Mouse (Mus musculus): ENCODE measurements around the gene 9530077C05Rik. TPM values are rescaled to one million over a fixed set of nuclear protein-coding genes. Genes with fewer than 3 reads are reported as not detected.

Gene 9530077C05Rik
- polyA plus RNA-seq, 1 experiment from 2014 or later = 9.2 TPM

DNA sequence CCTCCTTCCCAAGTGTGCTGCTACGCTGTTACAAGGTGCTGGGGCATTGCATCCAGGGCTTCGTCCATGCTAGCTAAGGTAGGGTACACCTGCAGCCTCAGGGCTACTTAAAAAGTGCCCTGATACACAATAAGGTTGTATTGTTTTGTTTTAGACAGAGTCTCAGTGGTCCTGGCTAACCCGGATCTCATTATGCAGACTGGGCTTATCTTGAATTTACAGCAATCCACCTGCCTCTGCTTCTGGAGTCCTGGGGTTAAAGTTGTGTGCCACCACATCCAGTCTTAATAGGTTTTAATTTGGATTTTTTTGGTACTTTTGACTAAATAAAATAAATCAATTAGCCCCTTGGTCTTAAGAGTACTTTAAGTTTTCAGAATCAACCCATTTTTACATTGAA, 8.6 kb downstream of the 9530077C05Rik start:
- no peak overlapping the region for H3K4me2 ChIP-seq
- 90% methylated on average over 3 of the region's 3 CpGs for WGBS
- H3K9ac ChIP-seq (replicated peaks) = no peak overlapping the region
- H3K4me3 ChIP-seq (replicated peaks) = no peak overlapping the region
- H3K27me3 ChIP-seq = no peaks in the 10 kb centered on the region
- H3K9me3 ChIP-seq = no peaks in the 10 kb centered on the region
- no peaks in the 10 kb centered on the region for H3K4me1 ChIP-seq (replicated peaks)
- H3K27ac ChIP-seq = no peak overlapping the region
- H3K36me3 ChIP-seq = no peaks in the 10 kb centered on the region
- no peak for ATAC-seq (ENCODE audit: insufficient number of reproducible peaks, insufficient read depth, low FRiP score, low TSS enrichment, low read depth)

DNA sequence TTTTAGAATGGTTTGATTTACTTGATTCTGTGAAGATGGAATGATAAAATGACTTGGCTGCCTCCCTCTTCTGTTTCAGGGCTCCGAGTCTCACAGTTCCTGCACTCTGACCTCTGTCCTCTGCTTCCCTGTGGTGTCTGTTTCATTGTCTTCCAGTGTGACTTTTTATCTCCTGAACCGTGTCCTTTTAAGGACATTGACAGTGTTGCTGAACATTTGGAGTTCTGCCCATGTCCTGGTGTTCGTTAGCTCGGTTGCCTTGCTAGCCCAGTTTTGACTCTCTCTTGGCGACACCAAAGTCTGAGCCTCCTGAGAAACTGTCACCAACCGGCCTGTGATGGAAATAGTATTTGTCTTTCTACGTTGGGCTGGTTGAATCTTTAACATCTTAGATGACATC, 9.2 kb downstream of the 9530077C05Rik start:
- Histone ChIP-seq H3K4me2 (no peak overlapping the region), H3K9ac (replicated peaks) (no peak overlapping the region), H3K9me3 (no peaks in the 10 kb centered on the region), H3K36me3 (no peaks in the 10 kb centered on the region), H3K27me3 (no peaks in the 10 kb centered on the region), H3K4me3 (replicated peaks) (no peak overlapping the region), H3K4me1 (replicated peaks) (no peaks in the 10 kb centered on the region), H3K27ac (no peak overlapping the region)
- no peak for ATAC-seq (ENCODE audit: insufficient number of reproducible peaks, insufficient read depth, low FRiP score, low TSS enrichment, low read depth)
- WGBS = 51% methylated on average over 7 of the region's 7 CpGs

GRCm38 (mm10) chr9:22422559-22422958, 11.2 kb downstream of the 9530077C05Rik start:
- H3K36me3 ChIP-seq = no peaks in the 10 kb centered on the region
- no peak for ATAC-seq (ENCODE audit: insufficient number of reproducible peaks, insufficient read depth, low FRiP score, low TSS enrichment, low read depth)
- no peak overlapping the region for H3K4me3 ChIP-seq (replicated peaks)
- no peaks in the 10 kb centered on the region for H3K9me3 ChIP-seq
- no peaks in the 10 kb centered on the region for H3K27me3 ChIP-seq
- no peaks in the 10 kb centered on the region for H3K4me1 ChIP-seq (replicated peaks)
- no peak overlapping the region for H3K9ac ChIP-seq (replicated peaks)
- H3K27ac ChIP-seq = no peak overlapping the region
- H3K4me2 ChIP-seq = no peak overlapping the region
- 48% methylated on average over 1 of the region's 1 CpGs for WGBS

DNA sequence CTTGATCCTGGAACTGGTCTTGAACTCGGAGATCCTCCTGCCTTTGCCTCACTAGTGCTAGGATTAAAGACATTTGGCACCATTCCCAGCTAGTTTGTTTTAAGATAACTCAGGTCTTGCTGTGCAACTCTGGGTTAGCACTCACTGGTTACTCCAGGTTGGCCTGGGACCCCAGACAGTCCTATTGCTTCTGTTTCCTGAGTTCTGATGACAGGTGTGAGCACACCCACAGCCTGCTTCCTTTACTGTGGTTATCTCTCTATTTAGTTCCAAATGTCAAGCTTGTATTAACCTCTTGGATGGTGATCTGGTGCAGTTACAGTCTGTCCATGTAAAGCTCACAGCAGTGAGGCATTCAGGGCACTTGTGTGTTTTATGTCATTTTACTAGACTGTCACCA, 12.2 kb downstream of the 9530077C05Rik start:
- Histone ChIP-seq H3K4me3 (replicated peaks) (no peak overlapping the region), H3K4me2 (no peak overlapping the region), H3K9ac (replicated peaks) (no peak overlapping the region), H3K27ac (no peak overlapping the region), H3K36me3 (no peaks in the 10 kb centered on the region), H3K27me3 (no peaks in the 10 kb centered on the region), H3K4me1 (replicated peaks) (peaks cover 9% of the 10 kb centered on the region), H3K9me3 (no peaks in the 10 kb centered on the region)
- WGBS = 58% methylated on average over 1 of the region's 1 CpGs
- no peak for ATAC-seq (ENCODE audit: insufficient number of reproducible peaks, insufficient read depth, low FRiP score, low TSS enrichment, low read depth)

DNA sequence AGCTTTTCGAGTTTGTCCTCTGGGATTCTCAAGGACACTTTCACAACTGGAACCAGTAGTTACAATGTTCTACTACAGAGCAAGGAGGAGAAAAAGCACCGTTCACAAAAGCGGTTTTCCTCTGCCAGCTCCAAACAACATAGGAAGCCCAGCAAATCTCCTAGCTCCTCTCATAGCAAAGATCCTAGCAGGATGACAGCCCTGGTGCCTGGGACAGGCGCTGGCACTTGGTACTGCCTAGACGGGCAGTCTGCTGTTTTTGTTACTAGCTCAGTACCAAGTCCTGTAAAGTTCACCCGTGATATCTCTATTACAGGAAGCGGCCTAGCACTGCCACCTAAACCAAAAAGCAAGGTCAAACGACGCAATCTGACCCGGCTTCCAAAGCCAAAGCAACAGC, 12.9 kb downstream of the 9530077C05Rik start:
- no peaks in the 10 kb centered on the region for H3K36me3 ChIP-seq
- no peak overlapping the region for H3K9ac ChIP-seq (replicated peaks)
- 65% methylated on average over 10 of the region's 10 CpGs for WGBS
- H3K4me2 ChIP-seq = no peak overlapping the region
- ATAC-seq (ENCODE audit: insufficient number of reproducible peaks, insufficient read depth, low FRiP score, low TSS enrichment, low read depth) = no peak
- H3K4me3 ChIP-seq (replicated peaks) = no peak overlapping the region
- no peaks in the 10 kb centered on the region for H3K9me3 ChIP-seq
- no peak overlapping the region for H3K27ac ChIP-seq
- H3K4me1 ChIP-seq (replicated peaks) = peaks cover 16% of the 10 kb centered on the region
- H3K27me3 ChIP-seq = no peaks in the 10 kb centered on the region

DNA sequence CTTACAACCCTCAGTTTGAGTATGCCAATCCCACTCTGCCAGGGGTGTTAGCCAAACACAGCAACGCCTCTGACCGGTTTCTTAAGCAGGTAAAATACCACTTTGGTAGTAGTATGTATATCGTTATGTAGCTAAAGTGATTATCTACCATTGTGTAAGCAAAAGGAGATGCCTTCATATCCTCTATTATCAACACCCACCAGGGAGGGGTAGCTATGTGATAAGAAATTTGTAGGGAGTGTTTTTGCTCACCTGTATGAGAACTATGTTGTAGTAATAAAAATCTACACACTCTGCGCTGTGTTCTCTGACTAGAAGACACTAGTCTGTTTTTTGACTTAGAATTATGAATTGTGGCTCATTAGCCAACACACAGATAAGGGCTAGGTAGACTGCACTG, 13.4 kb downstream of the 9530077C05Rik start:
- WGBS = 89% methylated on average over 4 of the region's 4 CpGs
- Histone ChIP-seq H3K4me3 (replicated peaks) (no peak overlapping the region), H3K27me3 (no peaks in the 10 kb centered on the region), H3K9ac (replicated peaks) (no peak overlapping the region), H3K4me2 (no peak overlapping the region), H3K9me3 (no peaks in the 10 kb centered on the region), H3K4me1 (replicated peaks) (peaks cover 21% of the 10 kb centered on the region), H3K36me3 (no peaks in the 10 kb centered on the region), H3K27ac (no peak overlapping the region)
- ATAC-seq (ENCODE audit: insufficient number of reproducible peaks, insufficient read depth, low FRiP score, low TSS enrichment, low read depth) = no peak

DNA sequence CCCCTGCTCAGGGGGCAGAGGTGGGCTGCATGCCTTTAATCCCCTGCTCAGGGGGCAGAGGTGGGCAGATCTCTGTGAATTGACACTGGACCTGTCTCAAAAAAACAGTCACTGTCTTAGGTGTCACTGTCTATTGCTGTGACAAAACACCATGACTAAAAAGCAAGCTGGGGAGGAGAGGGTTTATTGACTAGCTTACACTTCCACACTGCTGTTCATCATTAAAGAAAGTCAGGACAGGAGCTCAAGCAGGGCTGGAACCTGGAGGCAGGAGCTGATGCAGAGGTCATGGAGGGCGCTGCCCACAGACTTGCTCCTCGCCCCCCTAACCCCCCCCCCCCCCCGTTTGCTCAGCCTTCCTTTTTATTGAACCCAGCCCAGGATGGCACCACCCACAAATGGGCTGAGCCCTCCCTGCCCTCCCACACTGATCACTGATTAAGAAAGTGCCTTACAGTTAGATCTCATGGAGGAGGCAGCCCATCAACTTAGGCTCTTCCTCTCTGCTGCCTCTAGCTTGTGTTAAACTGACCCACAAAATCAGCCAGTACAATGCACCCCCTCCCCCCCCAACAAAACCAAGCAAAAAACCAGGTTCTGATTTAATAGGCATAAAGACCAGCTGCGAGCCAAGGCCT, 16.8 kb downstream of the 9530077C05Rik start:
- no peak overlapping the region for H3K4me3 ChIP-seq (replicated peaks)
- H3K4me2 ChIP-seq = no peak overlapping the region
- H3K27me3 ChIP-seq = no peaks in the 10 kb centered on the region
- no peak for ATAC-seq (ENCODE audit: insufficient number of reproducible peaks, insufficient read depth, low FRiP score, low TSS enrichment, low read depth)
- H3K9ac ChIP-seq (replicated peaks) = no peak overlapping the region
- no peaks in the 10 kb centered on the region for H3K36me3 ChIP-seq
- no peaks in the 10 kb centered on the region for H3K9me3 ChIP-seq
- H3K27ac ChIP-seq = peak overlapping the region; percentile 62; the same call in 1 of the 2 replicates
- peaks cover 32% of the 10 kb centered on the region for H3K4me1 ChIP-seq (replicated peaks)
- WGBS = 10% methylated on average over 3 of the region's 4 CpGs

DNA sequence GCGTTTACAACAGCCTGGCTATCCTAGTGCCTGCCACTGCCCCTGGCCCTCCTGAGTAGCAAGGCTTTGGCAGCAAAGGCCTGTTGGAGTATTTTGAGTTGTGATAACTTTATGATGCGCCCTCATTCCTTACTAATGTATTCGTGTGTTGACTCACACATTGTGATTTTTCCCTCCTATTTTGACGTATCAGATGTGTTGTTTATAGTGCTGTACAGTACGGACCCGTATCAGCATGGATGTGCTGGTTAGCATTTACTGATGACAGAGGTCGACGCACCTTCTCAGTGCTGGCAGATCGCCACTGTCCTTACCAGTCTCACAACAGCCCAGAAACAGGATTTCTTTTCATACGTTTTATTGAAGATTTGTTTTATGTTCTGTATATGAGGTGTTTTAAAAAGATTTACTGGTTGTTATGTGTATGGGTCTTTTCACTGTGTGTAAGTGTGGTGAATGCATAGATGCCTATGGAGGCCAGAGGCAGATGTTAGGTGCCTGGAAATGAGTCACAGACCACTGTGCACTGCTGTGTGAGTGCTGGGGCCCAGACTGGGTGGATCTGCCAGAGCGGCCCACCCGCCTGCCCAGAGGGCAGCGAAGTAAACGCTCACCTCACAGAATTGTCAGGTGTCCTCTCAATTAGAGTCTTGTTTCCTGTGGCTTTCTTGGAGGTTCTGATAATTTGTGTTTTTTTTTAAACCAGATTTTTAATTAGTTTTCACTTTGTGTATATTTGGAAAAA, 17.5 kb downstream of the 9530077C05Rik start:
- 57% methylated on average over 14 of the region's 14 CpGs for WGBS
- no peaks in the 10 kb centered on the region for H3K36me3 ChIP-seq

GRCm38 (mm10) chr9:22429533-22430241, 18.4 kb downstream of the 9530077C05Rik start:
- H3K4me2 ChIP-seq = peak overlapping the region; percentile 40
- no peak overlapping the region for H3K9ac ChIP-seq (replicated peaks)
- H3K27me3 ChIP-seq = no peaks in the 10 kb centered on the region
- no peak for ATAC-seq (ENCODE audit: insufficient number of reproducible peaks, insufficient read depth, low FRiP score, low TSS enrichment, low read depth)
- H3K4me1 ChIP-seq (replicated peaks) = peaks cover 32% of the 10 kb centered on the region
- H3K27ac ChIP-seq = peak overlapping the region; percentile 66
- no peak overlapping the region for H3K4me3 ChIP-seq (replicated peaks)
- H3K36me3 ChIP-seq = no peaks in the 10 kb centered on the region
- 55% methylated on average over 15 of the region's 15 CpGs for WGBS
- no peaks in the 10 kb centered on the region for H3K9me3 ChIP-seq

More for the DNA sequence above, 17.5 kb downstream of the 9530077C05Rik start:
- ATAC-seq (ENCODE audit: insufficient number of reproducible peaks, insufficient read depth, low FRiP score, low TSS enrichment, low read depth) = peak; percentile 69
- Histone ChIP-seq H3K9ac (replicated peaks) (no peak overlapping the region), H3K27ac (peak overlapping the region; percentile 62; the same call in 1 of the 2 replicates), H3K4me1 (replicated peaks) (peaks cover 32% of the 10 kb centered on the region), H3K4me2 (no peak overlapping the region), H3K9me3 (no peaks in the 10 kb centered on the region), H3K4me3 (replicated peaks) (no peak overlapping the region), H3K27me3 (no peaks in the 10 kb centered on the region)

GRCm38 (mm10) chr9:22430315-22430840, 19.1 kb downstream of the 9530077C05Rik start:
- ATAC-seq (ENCODE audit: insufficient number of reproducible peaks, insufficient read depth, low FRiP score, low TSS enrichment, low read depth) = no peak
- Histone ChIP-seq H3K4me3 (replicated peaks) (no peak overlapping the region), H3K27me3 (no peaks in the 10 kb centered on the region), H3K27ac (peak overlapping the region; percentile 66; the same call in 1 of the 2 replicates), H3K4me1 (replicated peaks) (peaks cover 32% of the 10 kb centered on the region), H3K36me3 (no peaks in the 10 kb centered on the region), H3K4me2 (peak overlapping the region; percentile 40), H3K9ac (replicated peaks) (no peak overlapping the region), H3K9me3 (no peaks in the 10 kb centered on the region)
- 36% methylated on average over 5 of the region's 5 CpGs for WGBS

DNA sequence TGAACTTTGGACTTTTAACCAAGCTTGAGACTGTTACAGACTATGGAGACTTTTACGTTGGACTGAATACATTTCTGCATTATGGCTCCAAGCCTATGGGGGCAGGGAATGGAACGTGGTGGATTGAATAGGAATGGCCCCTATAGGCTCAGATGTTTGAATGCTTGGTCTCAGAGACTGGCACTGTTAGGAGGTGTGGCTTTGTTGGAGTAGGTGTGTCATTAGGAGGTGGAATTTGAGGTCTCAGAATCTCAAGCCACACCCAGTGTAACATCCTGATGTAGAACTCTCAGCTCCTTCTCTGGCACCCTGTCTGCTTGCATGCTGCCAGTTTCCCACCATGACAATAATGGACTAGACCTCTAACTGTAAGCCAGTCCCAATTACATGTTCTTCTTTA, 21.9 kb downstream of the 9530077C05Rik start:
- H3K4me2 ChIP-seq = no peak overlapping the region
- no peak overlapping the region for H3K9ac ChIP-seq (replicated peaks)
- H3K27me3 ChIP-seq = no peaks in the 10 kb centered on the region
- no peak for ATAC-seq (ENCODE audit: insufficient number of reproducible peaks, insufficient read depth, low FRiP score, low TSS enrichment, low read depth)
- WGBS = 73% methylated on average over 2 of the region's 2 CpGs
- no peak overlapping the region for H3K27ac ChIP-seq
- peaks cover 29% of the 10 kb centered on the region for H3K4me1 ChIP-seq (replicated peaks)
- H3K4me3 ChIP-seq (replicated peaks) = no peak overlapping the region
- H3K36me3 ChIP-seq = no peaks in the 10 kb centered on the region
- no peaks in the 10 kb centered on the region for H3K9me3 ChIP-seq
